In the genomic region with DNA sequence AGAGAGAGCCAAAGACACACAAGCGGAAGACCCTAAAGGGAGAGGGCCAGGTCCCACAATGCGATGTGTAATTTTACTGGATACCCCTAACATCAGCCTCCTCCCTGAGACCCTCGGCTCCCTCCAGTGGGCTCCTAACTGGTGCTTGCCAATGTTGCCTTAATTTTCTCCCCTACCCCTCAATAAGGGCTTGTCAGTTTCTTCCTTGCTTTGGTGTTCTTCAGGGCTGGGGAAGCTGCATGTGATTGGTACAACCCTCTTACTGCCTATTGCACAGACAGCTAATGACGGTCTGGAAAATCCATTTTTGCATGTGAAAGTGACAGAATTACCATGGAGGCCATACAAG, we compare ENCODE assay signal across 8 mouse cellular contexts. TPM values are rescaled to one million over a fixed set of nuclear protein-coding genes. Genes with fewer than 3 reads are reported as not detected.
DNase-seq lines count a peak whose midpoint lies in the region; ATAC-seq and TF ChIP-seq lines count a peak whose summit lies in the region.

No protein-coding gene starts in this region.

- H3K4me1 ChIP-seq in heart, adult 2 months (ENCODE audit: control insufficient read depth, insufficient read depth, low read length): peaks cover 39% of the 10 kb centered on the region
- H3K4me1 ChIP-seq in forebrain, embryonic 16.5 days (replicated peaks; ENCODE audit: control insufficient read depth, insufficient read depth, low read length): peaks cover 47% of the 10 kb centered on the region
- H3K4me1 ChIP-seq in liver, embryonic 14.5 days (replicated peaks; ENCODE audit: control insufficient read depth in 2 of 2, insufficient read depth in 2 of 2, low read length in 1 of 2): peaks cover 3 to 27% of the 10 kb centered on the region in 2 experiments

- H3K79me2 ChIP-seq in heart, adult 2 months (replicated peaks; ENCODE audit: control insufficient read depth, insufficient read depth, low read length): no peaks in the 10 kb centered on the region

- WGBS in heart, adult 2 months: 22% methylated on average over 4 of the region's 4 CpGs
- WGBS in forebrain, embryonic 16.5 days: 14% methylated on average over 4 of the region's 4 CpGs
- 27% methylated on average over 4 of the region's 4 CpGs for WGBS in liver, embryonic 14.5 days (ENCODE audit: insufficient replicate concordance)

- ATAC-seq in forebrain, embryonic 16.5 days: no peak
- no peak for ATAC-seq in liver, embryonic 14.5 days (ENCODE audit: insufficient read depth)

- no peak for DNase-seq in heart, adult 2 months
- DNase-seq in heart, postnatal 10 days: no peak
- DNase-seq in 416B (ENCODE audit: low read depth): peak; percentile 74
- DNase-seq in liver, embryonic 14.5 days (ENCODE audit: low read depth in 3 of 3, low spot score in 3 of 3): no peak
- no peak for DNase-seq in adipocyte (ENCODE audit: low spot score)
- no peak for DNase-seq in adrenal gland, postnatal 4 days (ENCODE audit: low spot score in 2 of 2)
- no peak for DNase-seq in left cerebral cortex, postnatal 14 days (ENCODE audit: low spot score in 2 of 2)

- intact Hi-C loops in heart, adult 2 months (cut with DNase I): loop anchor here (5.0 kb wide), 1 partner anchor 94 kb away; a partner anchor contains a TSS
- intact Hi-C loops in heart, postnatal 10 days (cut with DNase I): loop anchor here (2.0 kb wide), 1 partner anchor 18 kb away; no protein-coding TSS in a partner anchor
- intact Hi-C loops in left cerebral cortex, postnatal 14 days (cut with DNase I): no loop called here

- H3K9ac ChIP-seq in heart, adult 2 months (ENCODE audit: low read depth, low read length): peak overlapping the region; percentile 38; the same call in 1 of the 2 replicates
- peak overlapping the region; percentile 49 for H3K9ac ChIP-seq in forebrain, embryonic 16.5 days (replicated peaks; ENCODE audit: low read depth, low read length)
- no peak overlapping the region for H3K9ac ChIP-seq in liver, embryonic 14.5 days (replicated peaks)

- TF ChIP-seq CTCF in heart, adult 2 months (IDR thresholded peaks at IDR 0.05): no peak
- no peak for TF ChIP-seq CTCF in liver, embryonic 14.5 days (IDR thresholded peaks at IDR 0.05; ENCODE audit: low read depth)

- H3K9me3 ChIP-seq in forebrain, embryonic 16.5 days (ENCODE audit: control insufficient read depth, low read length): no peaks in the 10 kb centered on the region
- H3K9me3 ChIP-seq in liver, embryonic 14.5 days (ENCODE audit: control insufficient read depth, low read length): no peaks in the 10 kb centered on the region

- H3K27ac ChIP-seq in heart, adult 2 months: peak overlapping the region; percentile 69
- no peak overlapping the region; the same call in 1 of the 2 replicates for H3K27ac ChIP-seq in forebrain, embryonic 16.5 days (ENCODE audit: low read length)
- H3K27ac ChIP-seq in liver, embryonic 14.5 days: no peak overlapping the region

- H3K4me3 ChIP-seq in heart, adult 2 months: no peak overlapping the region
- H3K4me3 ChIP-seq in forebrain, embryonic 16.5 days (replicated peaks; ENCODE audit: low read length): peak overlapping the region; percentile 27
- no peak overlapping the region for H3K4me3 ChIP-seq in liver, embryonic 14.5 days (ENCODE audit: insufficient read depth in 1 of 2, low read depth in 2 of 2, low read length in 2 of 2)

- peak overlapping the region; percentile 92 for H3K4me2 ChIP-seq in forebrain, embryonic 16.5 days (ENCODE audit: low read length)
- H3K4me2 ChIP-seq in liver, embryonic 14.5 days (ENCODE audit: low read depth): peak overlapping the region; percentile 74

- H3K27me3 ChIP-seq in heart, adult 2 months (ENCODE audit: control insufficient read depth, insufficient read depth, low read length): no peaks in the 10 kb centered on the region
- no peaks in the 10 kb centered on the region for H3K27me3 ChIP-seq in forebrain, embryonic 16.5 days (replicated peaks; ENCODE audit: control insufficient read depth, insufficient read depth, low read length)
- H3K27me3 ChIP-seq in liver, embryonic 14.5 days (ENCODE audit: control insufficient read depth, insufficient read depth, low read length): peaks cover 2% of the 10 kb centered on the region; the same call in 1 of the 2 replicates

- H3K36me3 ChIP-seq in heart, adult 2 months (ENCODE audit: control insufficient read depth, insufficient read depth, low read length): no peaks in the 10 kb centered on the region; the same call in 1 of the 2 replicates
- no peaks in the 10 kb centered on the region for H3K36me3 ChIP-seq in forebrain, embryonic 16.5 days (ENCODE audit: control insufficient read depth, insufficient read depth)
- H3K36me3 ChIP-seq in liver, embryonic 14.5 days (replicated peaks; ENCODE audit: control insufficient read depth, insufficient read depth, low read depth): no peaks in the 10 kb centered on the region

- TF ChIP-seq POLR2A in heart, adult 2 months (IDR thresholded peaks at IDR 0.05; ENCODE audit: insufficient read depth, low read depth, low read length): no peak

- no peak for TF ChIP-seq EP300 in heart, adult 2 months (IDR thresholded peaks at IDR 0.05; ENCODE audit: insufficient read depth, low read depth, low read length)
- TF ChIP-seq EP300 in liver, embryonic 14.5 days (IDR thresholded peaks at IDR 0.05; ENCODE audit: low read depth): no peak

RNA-seq across cellular contexts. Expression of a gene that starts 1.9 kb away (rescaled TPM):
- total RNA-seq in heart, adult 2 months (2021): 1 to 10 TPM; 3.3 to 4.2 TPM
- 6.2 and 9.6 TPM in 2 replicates for polyA plus RNA-seq in heart, adult 2 months (2012; rRNA removed)
- total RNA-seq in heart, postnatal 10 days (2021): 10 to 100 TPM; 12.0 to 12.3 TPM
- 9.7 and 10.6 TPM in 2 replicates for polyA plus RNA-seq in forebrain, embryonic 16.5 days (2015; fragmentation: Nextera tagmentation; extraction: Ambion mirVana)
- polyA plus RNA-seq in liver, embryonic 14.5 days (2012; rRNA removed): 0.93 and 1.1 TPM in 2 replicates
- polyA plus RNA-seq in liver, embryonic 14.5 days (2014; fragmentation: Nextera tagmentation; extraction: Ambion mirVana): 0.99 and 1.3 TPM in 2 replicates
- 10 to 100 TPM; 47.8 to 53.0 TPM for total RNA-seq in adrenal gland, postnatal 4 days (2021)
- total RNA-seq in left cerebral cortex, postnatal 14 days (2021): 10 to 100 TPM; 16.4 to 16.8 TPM

RNA-seq across cellular contexts. Expression of a gene that starts 2.0 kb away (rescaled TPM):
- total RNA-seq in heart, adult 2 months (2021): 1 to 10 TPM; 5.8 to 8.6 TPM
- polyA plus RNA-seq in heart, adult 2 months (2012; rRNA removed): 8.7 and 8.9 TPM in 2 replicates
- 10 to 100 TPM; 10.8 to 15.8 TPM for total RNA-seq in heart, postnatal 10 days (2021)
- 28.5 and 29.2 TPM in 2 replicates for polyA plus RNA-seq in forebrain, embryonic 16.5 days (2015; fragmentation: Nextera tagmentation; extraction: Ambion mirVana)
- 8.1 and 8.9 TPM in 2 replicates for polyA plus RNA-seq in liver, embryonic 14.5 days (2012; rRNA removed)
- polyA plus RNA-seq in liver, embryonic 14.5 days (2014; fragmentation: Nextera tagmentation; extraction: Ambion mirVana): 8.8 and 8.9 TPM in 2 replicates
- total RNA-seq in adrenal gland, postnatal 4 days (2021): 10 to 100 TPM; 49.0 to 53.5 TPM
- total RNA-seq in left cerebral cortex, postnatal 14 days (2021): 10 to 100 TPM; 23.4 to 24.2 TPM
